Mouse (Mus musculus) spleen, adult 2 months (tissue): Measurements from ENCODE around the gene Nif3l1.

Source experiments
- CTCF ChIP-seq: fragments of 200-500 bp; IDR thresholded peaks from 2 replicates; pipeline ENCODE4 v1.5.1; 2011; ENCODE audit warnings: mild to moderate bottlenecking, inconsistent platforms; ENCODE audit not compliant: insufficient read depth, insufficient read length, insufficient replicate concordance; ENCODE audit errors: extremely low read depth
- POLR2A ChIP-seq: fragments of 200-500 bp; IDR thresholded peaks from 2 replicates; pipeline ENCODE4 v1.6.1; 2011; ENCODE audit warnings: low read depth, low read length, inconsistent platforms

- TF ChIP-seq POLR2A, result no peak
- no peak for TF ChIP-seq CTCF
Observed at GRCm38 (mm10) chr1:58410776-58411175, 34.2 kb upstream of the Nif3l1 start.
